Mouse (Mus musculus) cerebellum, adult 18-20 months (tissue): ENCODE results near the gene Hsh2d.

Experiments
- DNase-seq, 2 experiments: peaks; one replicate each; pipeline ENCODE4 v3.0.0; 2021

Gene Hsh2d

GRCm38 (mm10) chr8:72189417-72190214 is at the start of gene Hsh2d:
TSS of gene Hsh2d (plus strand) at chr8:72189638.
- DNase-seq, result no peak

- DNase-seq, result no peak
Observed at GRCm38 (mm10) chr8:72143256-72143824, 46.1 kb upstream of the Hsh2d start.

- DNase-seq, result no peak
Observed at GRCm38 (mm10) chr8:72144345-72144975, 45.0 kb upstream of the Hsh2d start.

- DNase-seq, result no peak
Observed at GRCm38 (mm10) chr8:72145511-72145910, 43.9 kb upstream of the Hsh2d start.

GRCm38 (mm10) chr8:72146056-72146455 is 43.4 kb upstream of the Hsh2d start:
- no peak for DNase-seq

GRCm38 (mm10) chr8:72146556-72146955 is 42.9 kb upstream of the Hsh2d start:
- no peak for DNase-seq

GRCm38 (mm10) chr8:72147266-72147665 is 42.2 kb upstream of the Hsh2d start:
- no peak for DNase-seq

- DNase-seq, result no peak
Observed at GRCm38 (mm10) chr8:72149056-72149455, 40.4 kb upstream of the Hsh2d start.

GRCm38 (mm10) chr8:72151418-72152078 is 37.9 kb upstream of the Hsh2d start:
- no peak for DNase-seq

GRCm38 (mm10) chr8:72153382-72153781 is 36.1 kb upstream of the Hsh2d start:
- no peak for DNase-seq

GRCm38 (mm10) chr8:72158096-72158495 is 31.3 kb upstream of the Hsh2d start:
- no peak for DNase-seq

GRCm38 (mm10) chr8:72158726-72159125 is 30.7 kb upstream of the Hsh2d start:
- no peak for DNase-seq

- DNase-seq, result no peak
Observed at GRCm38 (mm10) chr8:72160007-72160406, 29.4 kb upstream of the Hsh2d start.

GRCm38 (mm10) chr8:72160707-72161697 is 28.4 kb upstream of the Hsh2d start, which contains the start of gene Rab8a:
TSS of gene Rab8a (plus strand) at chr8:72161200.
- DNase-seq, result peak; percentile 100

- DNase-seq, result no peak
Observed at GRCm38 (mm10) chr8:72162821-72163220, 26.6 kb upstream of the Hsh2d start.

- no peak for DNase-seq
Observed at GRCm38 (mm10) chr8:72169098-72169668, 20.3 kb upstream of the Hsh2d start.

- no peak for DNase-seq
Observed at GRCm38 (mm10) chr8:72169681-72170249, 19.7 kb upstream of the Hsh2d start.

GRCm38 (mm10) chr8:72177346-72177925 is 12.0 kb upstream of the Hsh2d start:
- peak; percentile 78 to 80 for DNase-seq

GRCm38 (mm10) chr8:72183554-72184202 is 5.8 kb upstream of the Hsh2d start:
- DNase-seq, result no peak

GRCm38 (mm10) chr8:72187793-72188331 is 1.6 kb upstream of the Hsh2d start:
- no peak for DNase-seq
